Mouse (Mus musculus) right cerebral cortex, postnatal 14 days (tissue): ENCODE data around the gene Eif3l.

Experiments used
- DNase-seq: peaks from one replicate; pipeline ENCODE4 v3.0.0; 2022

Gene Eif3l

DNA sequence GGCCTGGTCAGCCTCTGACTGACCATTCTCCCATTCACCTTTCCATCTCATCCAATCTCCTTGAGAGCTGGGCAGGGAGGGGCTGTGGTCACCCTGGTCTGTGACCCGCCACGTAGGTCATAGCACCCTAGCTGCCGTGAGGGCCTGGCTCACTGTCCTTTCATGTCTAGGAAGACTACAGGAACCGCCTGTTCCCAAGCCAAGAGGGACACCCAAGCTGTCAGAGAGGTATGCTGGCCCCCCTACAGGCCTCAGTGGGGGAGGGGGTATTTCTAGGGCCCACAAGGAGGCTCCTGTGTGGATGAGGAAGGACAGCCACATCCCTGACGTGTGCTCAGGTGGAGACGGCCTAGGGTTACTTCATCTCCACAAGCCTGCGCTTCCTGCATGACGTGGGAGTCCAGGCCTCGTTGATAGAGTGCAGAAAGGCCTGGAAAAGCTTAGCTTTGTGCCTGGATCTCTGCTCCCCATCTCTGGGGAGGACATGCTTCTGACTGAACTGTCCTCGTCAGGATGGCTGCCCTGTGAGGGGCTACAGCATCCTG, 49.4 kb downstream of the Eif3l start:
- no peak for DNase-seq

GRCm38 (mm10) chr15:79126217-79126932, 51.4 kb downstream of the Eif3l start:
- DNase-seq = peak; percentile 41

- no peak for DNase-seq
Measured at GRCm38 (mm10) chr15:79127101-79127500, 52.1 kb downstream of the Eif3l start.

- no peak for DNase-seq
Measured at GRCm38 (mm10) chr15:79128208-79128607, 53.2 kb downstream of the Eif3l start.

- DNase-seq = no peak
Measured at GRCm38 (mm10) chr15:79129311-79129710, 54.3 kb downstream of the Eif3l start.

GRCm38 (mm10) chr15:79130782-79131181, 55.8 kb downstream of the Eif3l start:
- no peak for DNase-seq

DNA sequence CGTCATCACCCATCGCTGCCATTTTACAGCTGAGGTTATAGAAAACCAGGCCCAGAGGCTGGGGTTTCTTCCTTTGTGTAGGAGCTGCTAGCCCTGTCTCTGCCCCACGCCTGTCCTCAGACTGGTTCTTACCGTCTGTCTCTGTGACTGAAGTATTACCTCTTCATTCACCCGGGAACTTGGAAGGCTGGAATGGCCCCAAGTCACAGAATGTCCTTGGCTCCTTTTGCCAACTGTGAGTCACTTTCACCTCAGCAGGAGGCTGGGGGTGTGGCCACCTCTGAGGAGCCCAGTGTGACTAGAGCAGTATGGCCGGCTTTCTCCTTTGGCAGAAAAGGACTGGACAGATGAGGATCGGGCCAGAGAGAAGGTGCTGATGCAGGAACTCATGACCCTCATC, 56.5 kb downstream of the Eif3l start:
- DNase-seq = no peak

GRCm38 (mm10) chr15:79133191-79133661, 58.2 kb downstream of the Eif3l start:
- DNase-seq = no peak

DNA sequence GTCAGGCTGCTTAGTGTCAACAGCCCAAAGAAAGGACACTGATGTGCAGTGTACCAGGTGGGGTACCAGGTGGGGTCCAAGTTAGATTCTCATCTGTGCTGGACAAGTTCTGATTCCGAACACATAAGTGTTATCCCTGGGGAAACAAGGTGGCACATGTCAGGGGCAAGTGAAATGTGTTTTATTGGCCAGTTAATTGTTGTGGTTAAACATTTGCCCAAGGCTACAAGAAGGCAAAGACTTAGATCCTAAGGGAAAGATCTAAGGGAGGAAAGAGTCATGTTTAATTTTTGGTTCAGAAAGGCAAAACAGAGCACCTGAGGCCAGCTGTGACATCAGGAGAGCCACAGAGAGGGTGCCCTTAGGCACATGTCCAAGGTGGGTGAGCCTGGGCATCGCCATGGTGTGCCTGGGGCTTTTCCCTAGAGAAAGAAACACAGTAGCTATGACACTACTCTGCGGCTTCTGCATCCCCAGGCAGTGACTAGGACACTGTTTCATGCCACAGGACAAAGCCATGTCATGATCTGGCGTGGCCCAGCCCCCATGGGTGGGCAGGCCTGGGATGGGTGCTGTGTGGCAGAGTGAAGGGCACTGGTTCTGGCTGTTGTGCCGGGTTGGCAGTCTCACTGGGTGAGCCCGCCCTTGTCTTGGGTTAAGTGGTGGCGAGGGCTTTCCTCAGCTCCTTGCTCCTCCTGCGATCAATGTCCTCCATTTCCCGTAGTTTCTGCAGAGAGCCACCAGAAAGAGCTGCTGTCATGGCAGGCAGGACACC, 59.7 kb downstream of the Eif3l start:
- DNase-seq = no peak

DNA sequence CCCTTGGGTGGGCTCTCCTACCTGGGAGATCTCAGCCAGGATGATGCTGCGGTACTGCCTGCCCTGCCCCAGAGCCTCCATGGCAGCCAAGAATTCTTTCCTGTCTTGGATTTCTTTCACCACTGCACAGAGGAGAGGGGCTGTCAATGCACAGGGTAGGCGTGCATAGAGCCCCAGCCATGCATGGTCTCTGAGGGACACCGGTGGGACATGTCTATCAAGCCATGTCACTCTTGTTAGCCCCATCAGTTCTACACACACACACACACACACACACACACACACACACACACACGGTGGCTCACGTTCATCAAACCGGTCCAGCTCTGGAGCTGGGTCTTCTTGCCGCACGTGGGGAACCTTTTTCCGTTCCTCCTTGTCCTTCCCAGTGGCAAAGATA, 60.4 kb downstream of the Eif3l start:
- DNase-seq = no peak

- DNase-seq = no peak
Measured at GRCm38 (mm10) chr15:79135783-79136575, 61.0 kb downstream of the Eif3l start.

DNA sequence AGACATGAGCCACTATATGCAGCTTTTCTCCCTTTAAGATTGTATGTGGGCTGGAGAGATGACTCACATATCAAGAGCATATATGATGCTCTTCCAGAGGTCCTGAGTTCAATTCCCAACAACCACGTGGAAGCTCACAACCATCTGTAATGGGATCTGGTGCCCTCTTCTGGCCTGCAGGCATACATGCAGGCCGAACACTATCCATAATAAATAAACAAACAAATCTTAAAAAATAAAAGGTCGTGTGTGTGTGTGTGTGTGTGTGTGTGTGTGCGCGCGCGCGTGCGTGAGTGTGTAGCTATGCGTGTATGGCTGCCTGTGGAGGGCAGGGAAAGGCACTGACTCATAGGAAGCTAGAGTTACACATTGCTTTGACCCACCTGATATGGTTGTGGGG, 64.7 kb downstream of the Eif3l start:
- no peak for DNase-seq

- peak; percentile 96 for DNase-seq
Measured at GRCm38 (mm10) chr15:79140866-79141565, 66.0 kb downstream of the Eif3l start, which contains the start of the genes Polr2f and 1700088E04Rik. Gene Polr2f, plus strand, starts transcription at chr15:79141009. Gene 1700088E04Rik, minus strand, starts transcription at chr15:79141253.

DNA sequence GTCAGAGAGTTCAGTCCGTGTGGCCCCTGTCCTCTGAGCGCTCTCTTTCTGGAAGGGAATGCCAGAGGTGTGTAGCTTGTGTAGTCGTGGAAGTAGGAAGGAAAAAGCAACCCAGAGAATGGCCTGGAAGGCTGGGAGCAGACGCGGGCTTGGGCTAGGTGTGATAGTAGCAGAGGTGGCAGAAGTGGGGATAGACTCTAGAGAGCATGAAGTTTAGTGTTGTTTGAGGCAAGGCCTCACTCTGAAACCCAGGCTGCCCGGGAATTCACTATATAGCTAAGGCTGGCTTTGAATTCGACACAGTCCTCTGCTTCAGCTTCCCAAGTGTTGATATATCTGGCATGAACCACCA, 66.6 kb downstream of the Eif3l start:
- DNase-seq = no peak

DNA sequence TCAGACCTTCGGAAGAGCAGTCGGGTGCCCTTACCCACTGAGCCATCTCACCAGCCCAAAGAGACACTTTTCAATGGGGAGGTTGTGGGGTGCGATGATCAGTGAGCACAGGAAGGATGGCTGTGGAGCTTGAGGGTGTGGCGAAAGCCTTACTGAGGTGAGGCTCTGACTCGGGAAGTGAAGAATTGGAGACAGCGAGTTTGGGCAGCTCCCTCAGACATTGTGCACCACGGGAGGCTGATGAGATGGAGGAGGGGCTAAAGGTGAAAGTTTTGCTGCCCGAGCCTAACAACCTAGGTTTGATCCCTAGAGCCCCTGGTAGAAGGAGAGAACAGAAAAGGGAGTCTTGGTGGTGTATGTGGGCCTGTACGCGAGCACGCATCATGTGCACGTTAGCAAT, 68.3 kb downstream of the Eif3l start:
- no peak for DNase-seq
